Mouse (Mus musculus): ENCODE data around the gene Chrm3.

Gene Chrm3

GRCm38 (mm10) chr13:9992640-9993039 lies 368.0 kb downstream of the Chrm3 start:
- DNase-seq (ENCODE audit: low spot score), result no peak

- DNase-seq (ENCODE audit: low spot score), result no peak
Measured at GRCm38 (mm10) chr13:9985648-9986047, 375.0 kb downstream of the Chrm3 start.

- DNase-seq (ENCODE audit: low spot score), result no peak
Measured at GRCm38 (mm10) chr13:9983293-9983692, 377.4 kb downstream of the Chrm3 start.

GRCm38 (mm10) chr13:9977699-9978098 lies 382.9 kb downstream of the Chrm3 start:
- DNase-seq (ENCODE audit: low spot score), result no peak

GRCm38 (mm10) chr13:9973742-9974321 lies 386.8 kb downstream of the Chrm3 start:
- no peak for DNase-seq (ENCODE audit: low spot score)

GRCm38 (mm10) chr13:9971845-9972244 lies 388.8 kb downstream of the Chrm3 start:
- no peak for DNase-seq (ENCODE audit: low spot score)

GRCm38 (mm10) chr13:9952619-9953018 lies 408.0 kb downstream of the Chrm3 start:
- DNase-seq (ENCODE audit: low spot score), result no peak

- no peak for DNase-seq (ENCODE audit: low spot score)
Measured at GRCm38 (mm10) chr13:9951376-9951775, 409.3 kb downstream of the Chrm3 start.

- no peak for DNase-seq (ENCODE audit: low spot score)
Measured at GRCm38 (mm10) chr13:9949091-9949490, 411.6 kb downstream of the Chrm3 start.

- DNase-seq (ENCODE audit: low spot score), result no peak
Measured at GRCm38 (mm10) chr13:9940186-9940585, 420.5 kb downstream of the Chrm3 start.

- DNase-seq (ENCODE audit: low spot score), result no peak
Measured at GRCm38 (mm10) chr13:9938798-9939485, 421.7 kb downstream of the Chrm3 start.

- DNase-seq (ENCODE audit: low spot score), result no peak
Measured at GRCm38 (mm10) chr13:9932714-9933113, 427.9 kb downstream of the Chrm3 start.

GRCm38 (mm10) chr13:9930606-9931005 lies 430.0 kb downstream of the Chrm3 start:
- no peak for DNase-seq (ENCODE audit: low spot score)

- DNase-seq (ENCODE audit: low spot score), result no peak
Measured at GRCm38 (mm10) chr13:9929978-9930377, 430.7 kb downstream of the Chrm3 start.

GRCm38 (mm10) chr13:9921150-9921549 lies 439.5 kb downstream of the Chrm3 start:
- no peak for DNase-seq (ENCODE audit: low spot score)

GRCm38 (mm10) chr13:9912697-9913096 lies 447.9 kb downstream of the Chrm3 start:
- DNase-seq (ENCODE audit: low spot score), result no peak

- no peak for DNase-seq (ENCODE audit: low spot score)
Measured at GRCm38 (mm10) chr13:9908707-9909106, 451.9 kb downstream of the Chrm3 start.

- DNase-seq (ENCODE audit: low spot score), result no peak
Measured at GRCm38 (mm10) chr13:9907202-9907601, 453.4 kb downstream of the Chrm3 start.

- DNase-seq (ENCODE audit: low spot score), result no peak
Measured at GRCm38 (mm10) chr13:9904455-9904854, 456.2 kb downstream of the Chrm3 start.

GRCm38 (mm10) chr13:9900653-9901385 lies 459.8 kb downstream of the Chrm3 start:
- DNase-seq (ENCODE audit: low spot score), result no peak

GRCm38 (mm10) chr13:9898664-9899369 lies 461.8 kb downstream of the Chrm3 start:
- no peak for DNase-seq (ENCODE audit: low spot score)

GRCm38 (mm10) chr13:9897231-9897630 lies 463.4 kb downstream of the Chrm3 start:
- no peak for DNase-seq (ENCODE audit: low spot score)

Measured in ovary, postnatal 10 days (tissue).